Mouse (Mus musculus) gastrocnemius, postnatal 14 days (tissue): ENCODE results near the gene Scaf4. TPM values are rescaled to one million over a fixed set of nuclear protein-coding genes. Genes with fewer than 3 reads are reported as not detected.

Experiments used
- DNase-seq: peaks from one replicate; pipeline ENCODE4 v3.0.0; 2021; ENCODE audit warnings: mixed read lengths
- intact Hi-C: fragments of 180-260 bp; cut with DNase I; formaldehyde crosslinking; loops from one replicate; pipeline ENCODE4 v1.15.1; 2025; ENCODE audit warnings: low total_unique reads
- total RNA-seq, 2 experiments: library from RNA; stranded (reverse); gene quantifications; 2 replicates each; pipeline ENCODE4 v1.2.3; 2021

The Scaf4 gene
- total RNA-seq, 2 experiments from 2014 or later: 14.4 to 14.9 TPM

GRCm38 (mm10) chr16:90178404-90178803 lies 105.9 kb downstream of the Scaf4 start:
- intact Hi-C loops: no loop called here

GRCm38 (mm10) chr16:90177425-90177824 lies 106.9 kb downstream of the Scaf4 start:
- no peak for DNase-seq

More at GRCm38 (mm10) chr16:90178404-90178803, 105.9 kb downstream of the Scaf4 start:
- DNase-seq: no peak

DNA sequence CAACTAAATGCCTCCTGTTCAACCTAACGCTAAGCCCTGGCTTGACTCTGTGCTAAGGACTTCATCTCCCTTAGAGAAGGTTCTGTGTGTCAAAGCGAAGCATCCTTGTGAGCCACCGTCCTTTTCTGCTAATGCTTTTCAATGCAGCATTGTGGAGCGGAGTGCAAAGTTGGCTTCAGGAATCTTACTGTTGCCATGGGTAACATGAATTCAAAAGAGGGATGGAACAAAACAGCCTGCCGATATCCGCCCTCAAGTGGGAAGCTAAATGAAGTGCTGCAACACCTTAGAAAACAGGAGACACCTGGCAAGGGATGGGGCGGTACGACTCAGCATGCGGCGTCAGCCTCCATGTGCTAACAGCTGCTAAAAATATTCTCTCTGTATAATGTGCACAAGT lies 107.8 kb downstream of the Scaf4 start:
- DNase-seq: no peak
- intact Hi-C loops: no loop called here

More at GRCm38 (mm10) chr16:90177425-90177824, 106.9 kb downstream of the Scaf4 start:
- intact Hi-C loops: no loop called here

Other genes with a start within 250 kb of the Scaf4 start
- gene Tiam1, start 140.7 kb downstream of the Scaf4 start, total RNA-seq: 1 to 10 TPM; 4.7 to 7.1 TPM
- 100 to 1,000 TPM; 252 to 260 TPM for gene Sod1, start 63.7 kb downstream of the Scaf4 start, total RNA-seq
- 1 to 10 TPM; 3.1 to 3.7 TPM for gene Hunk, start 101.5 kb upstream of the Scaf4 start, total RNA-seq